Mouse (Mus musculus) urinary bladder, postnatal 25 days (tissue): ENCODE measurements around the gene Slc44a1.

Experiments
- DNase-seq: peaks from one replicate; pipeline ENCODE4 v3.0.0; 2022; ENCODE audit warnings: low spot score

The Slc44a1 gene

DNA sequence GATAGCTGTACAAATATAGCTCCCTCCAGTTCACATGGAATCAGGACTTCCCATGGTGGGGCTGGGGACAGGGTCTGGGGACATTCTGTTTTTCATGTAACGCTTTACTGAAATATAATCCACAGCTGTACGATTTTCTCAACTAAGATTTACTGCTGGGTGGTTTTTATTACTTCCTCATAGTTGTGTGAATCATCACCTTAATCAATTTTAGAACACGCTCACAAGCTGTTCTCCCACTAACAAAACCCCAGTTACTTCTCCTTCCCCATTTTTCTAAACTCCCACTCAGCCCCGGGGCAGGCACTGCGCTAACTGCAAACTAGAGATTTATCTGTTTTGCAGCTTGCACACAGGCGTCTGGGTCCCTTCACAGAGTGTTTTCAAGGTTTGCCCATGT, 28.8 kb downstream of the Slc44a1 start:
- DNase-seq: no peak

GRCm38 (mm10) chr4:53474109-53474508, 33.9 kb downstream of the Slc44a1 start:
- DNase-seq: no peak

DNA sequence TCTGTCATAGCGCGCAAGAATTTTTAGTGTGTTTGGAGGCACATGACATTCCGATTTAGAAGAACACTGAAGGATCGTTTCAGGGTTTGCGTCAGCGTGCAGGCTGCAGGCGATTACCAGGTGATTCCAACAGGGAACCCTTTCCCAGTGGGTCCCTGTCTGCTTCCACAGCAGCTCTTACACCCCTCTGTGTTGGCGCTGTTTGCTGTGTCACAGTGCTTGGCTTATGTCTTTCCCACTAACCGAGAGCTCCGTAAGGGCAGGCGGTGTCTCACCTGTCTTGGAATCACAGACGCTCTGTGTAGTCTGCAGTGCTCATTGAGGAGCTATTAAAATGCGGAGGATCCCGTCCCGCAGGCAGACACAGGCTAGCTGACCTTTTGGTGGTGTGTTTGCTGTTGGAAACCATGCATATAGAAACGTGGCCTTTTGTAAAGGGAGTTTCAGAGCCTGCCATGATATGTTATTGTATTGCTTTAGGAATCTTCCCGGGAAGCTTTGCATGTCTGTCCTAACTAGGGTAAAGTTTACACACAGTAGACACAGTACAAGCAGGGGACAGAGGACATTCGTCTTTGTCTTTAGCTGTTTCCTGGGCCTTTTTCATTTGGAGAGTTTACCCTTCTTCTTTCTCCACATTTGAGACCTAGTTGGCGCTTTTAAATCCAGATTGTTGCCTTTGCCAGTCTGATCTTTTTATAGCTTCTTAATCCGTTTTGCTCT, 35.2 kb downstream of the Slc44a1 start:
- no peak for DNase-seq

GRCm38 (mm10) chr4:53478644-53479043, 38.4 kb downstream of the Slc44a1 start:
- no peak for DNase-seq

GRCm38 (mm10) chr4:53487216-53488188, 47.3 kb downstream of the Slc44a1 start:
- no peak for DNase-seq

- no peak for DNase-seq
Measured at GRCm38 (mm10) chr4:53488803-53489202, 48.6 kb downstream of the Slc44a1 start.

- DNase-seq: no peak
Measured at GRCm38 (mm10) chr4:53490371-53490770, 50.2 kb downstream of the Slc44a1 start.

DNA sequence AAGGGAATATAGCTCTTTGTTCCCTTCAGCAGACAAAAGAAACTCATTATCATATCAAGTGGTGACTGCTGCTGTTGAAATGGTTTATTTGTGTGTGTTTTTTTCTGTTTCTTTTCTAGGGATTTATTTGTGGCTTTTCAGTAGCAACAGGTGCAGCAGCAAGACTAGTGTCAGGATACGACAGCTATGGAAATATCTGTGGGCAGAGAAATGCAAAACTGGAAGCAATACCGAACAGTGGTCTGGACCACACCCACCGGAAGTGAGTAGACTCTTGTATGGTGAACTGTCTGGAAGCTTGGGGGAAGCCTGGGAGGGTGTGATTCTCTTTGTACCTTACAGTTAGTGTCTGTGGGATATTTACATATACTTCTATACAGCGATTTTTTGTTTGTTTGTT, 51.1 kb downstream of the Slc44a1 start:
- no peak for DNase-seq

DNA sequence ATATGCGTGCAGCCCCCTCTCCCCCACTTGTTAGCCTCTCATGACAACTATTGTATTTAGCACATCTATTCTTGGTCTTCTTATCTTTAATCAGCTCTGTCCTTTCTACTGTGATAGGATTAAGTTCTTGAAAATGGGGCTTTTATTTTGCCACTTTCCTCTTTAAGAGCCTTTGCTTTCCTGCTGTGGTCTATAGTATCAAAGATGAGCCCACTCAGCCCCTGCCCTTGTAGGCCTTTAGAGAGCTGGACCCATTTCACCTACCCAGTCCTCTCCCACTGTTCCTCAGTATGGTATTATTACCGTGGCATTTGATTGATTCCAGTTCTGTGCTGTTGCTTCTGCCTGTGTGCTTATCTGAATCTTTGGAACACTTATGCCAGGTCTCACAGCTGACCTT, 55.4 kb downstream of the Slc44a1 start:
- DNase-seq: no peak

GRCm38 (mm10) chr4:53502764-53503163, 62.6 kb downstream of the Slc44a1 start:
- no peak for DNase-seq

DNA sequence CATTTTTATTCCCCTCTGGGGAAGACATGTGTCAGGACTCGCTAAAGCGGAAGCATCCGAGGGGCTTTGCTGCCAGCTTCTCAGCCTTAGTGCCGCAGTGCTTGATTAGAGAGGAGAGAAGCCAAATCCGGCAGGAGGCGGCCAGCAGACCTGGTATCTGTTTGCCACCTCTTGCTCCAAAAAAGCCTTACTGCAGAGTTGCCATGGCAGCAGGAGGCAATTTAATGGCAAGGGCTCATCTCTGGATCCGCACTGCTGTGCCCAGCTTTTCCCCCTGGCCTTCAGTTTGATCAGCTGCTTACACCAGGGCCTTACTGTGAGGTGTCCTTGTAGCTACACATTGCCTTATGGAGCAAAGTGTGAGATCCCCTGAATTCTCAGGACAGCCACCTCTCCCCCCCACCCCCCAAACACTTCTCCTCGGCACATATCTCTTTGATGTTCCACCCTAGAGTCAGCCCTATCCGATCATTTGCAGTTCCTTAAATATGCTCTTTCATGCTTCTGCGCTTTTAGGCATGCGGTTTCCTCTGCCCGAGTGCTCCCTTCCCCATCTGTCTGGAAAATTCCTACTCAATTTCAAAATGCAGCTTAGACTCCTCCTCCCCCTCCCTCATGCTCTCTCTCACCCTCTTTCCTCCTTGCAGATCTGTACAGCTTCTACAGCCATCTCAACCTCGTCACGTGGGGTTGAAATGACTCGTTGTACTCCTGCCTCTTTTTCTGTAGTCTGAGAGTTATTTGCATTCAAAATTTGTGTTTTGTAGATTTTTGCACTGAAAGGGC, 72.1 kb downstream of the Slc44a1 start:
- DNase-seq: no peak

DNA sequence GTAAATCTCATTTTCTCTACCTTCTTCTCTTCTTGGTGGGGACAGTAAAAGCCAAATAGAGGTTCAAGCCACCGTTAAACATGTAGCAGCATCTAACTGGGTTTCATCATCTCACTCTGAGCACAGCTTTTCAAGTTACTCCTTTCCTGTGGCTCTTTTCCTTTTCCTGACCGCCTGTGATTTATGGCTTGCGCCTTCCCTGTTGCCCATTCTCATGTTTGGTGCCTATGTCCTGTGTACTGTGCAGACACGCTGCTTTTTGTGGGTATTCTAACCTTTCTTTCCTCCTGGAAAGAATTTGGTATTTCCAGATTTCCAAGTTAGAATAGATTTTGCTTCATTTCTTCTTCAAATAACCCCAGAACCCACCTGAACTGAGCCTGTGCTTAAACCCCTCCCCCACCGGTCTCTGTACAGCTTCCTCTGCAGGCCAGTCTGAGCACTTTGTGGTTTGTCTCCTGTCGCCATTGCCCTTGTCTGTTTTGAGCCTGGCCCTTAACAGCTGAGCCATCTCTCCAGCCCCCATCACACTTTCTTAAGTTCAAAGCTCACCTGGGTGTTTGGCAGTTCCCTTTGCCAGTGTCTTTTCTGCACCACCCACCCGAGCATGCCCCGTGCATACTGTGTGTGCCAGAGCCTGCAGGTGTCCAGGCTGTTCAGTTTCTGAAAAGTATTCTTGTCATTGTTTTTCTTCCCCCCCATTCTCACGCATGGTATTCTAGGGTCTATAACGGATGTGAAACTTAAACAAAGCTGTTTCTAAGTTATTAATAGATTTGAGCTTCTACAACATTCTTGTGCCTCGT, 73.3 kb downstream of the Slc44a1 start:
- DNase-seq: no peak

DNA sequence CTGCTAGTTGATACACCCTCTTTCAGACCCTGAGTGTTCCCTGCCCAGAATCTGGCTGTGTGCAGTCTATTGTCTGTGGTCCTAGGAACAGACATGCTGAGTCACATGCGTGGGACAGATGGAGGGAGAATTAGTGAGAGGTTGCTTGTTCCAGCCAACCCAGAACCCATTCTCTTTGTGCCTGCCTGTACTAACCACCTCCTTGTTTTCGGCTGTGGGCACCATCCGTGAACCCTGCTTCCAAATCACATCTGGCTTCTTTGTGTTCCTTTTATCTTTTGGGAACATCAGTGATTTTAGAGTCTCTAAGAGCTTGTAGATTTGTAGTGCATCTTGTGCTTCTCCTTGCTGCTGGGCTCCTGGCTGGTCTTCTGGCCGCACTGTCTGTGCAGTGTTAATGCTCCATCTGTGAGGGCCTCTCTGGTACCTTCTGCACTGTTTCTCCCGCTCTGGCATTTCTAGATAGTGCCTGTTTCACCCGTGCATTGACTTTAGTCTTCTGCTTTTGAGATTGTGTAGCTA, 75.9 kb downstream of the Slc44a1 start:
- DNase-seq: no peak

DNA sequence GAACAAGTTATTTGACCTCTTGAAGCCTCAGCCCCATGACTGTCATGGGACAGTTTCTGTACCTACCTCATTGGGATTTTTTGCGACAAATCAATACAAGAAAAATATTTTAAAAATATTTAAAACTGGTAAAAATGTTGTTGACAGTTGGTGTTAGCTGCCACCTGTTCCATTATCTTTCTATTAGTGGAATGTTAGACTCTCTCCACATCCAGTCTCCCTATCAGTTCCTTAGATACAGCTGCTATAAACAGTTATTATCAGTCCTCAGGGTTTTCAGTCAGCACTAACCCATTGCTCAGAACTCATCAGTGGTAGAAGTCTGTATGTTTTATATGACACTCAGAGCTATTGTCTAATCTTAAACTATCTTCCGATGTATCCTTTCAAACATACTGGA, 79.2 kb downstream of the Slc44a1 start:
- DNase-seq: no peak

DNA sequence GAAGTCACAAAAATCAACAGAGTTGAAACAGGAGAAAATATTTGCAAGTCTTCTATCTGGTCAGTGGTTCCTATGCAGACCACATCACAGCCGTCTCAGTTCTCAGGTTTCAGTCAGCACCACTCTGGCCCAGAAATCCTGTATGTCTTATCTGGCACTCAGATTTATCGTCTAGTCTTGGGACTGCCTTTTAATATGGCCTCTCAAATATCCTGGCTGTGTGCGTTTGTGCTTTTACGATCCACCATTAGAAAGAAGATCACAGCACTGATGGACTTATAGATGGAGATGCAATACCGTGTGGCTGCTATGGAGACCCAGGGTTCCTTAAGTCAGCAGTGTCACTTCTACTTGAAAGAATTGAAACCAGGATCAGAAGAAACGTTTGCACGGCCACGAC, 80.8 kb downstream of the Slc44a1 start:
- no peak for DNase-seq

- DNase-seq: no peak
Measured at GRCm38 (mm10) chr4:53522655-53523054, 82.4 kb downstream of the Slc44a1 start.

DNA sequence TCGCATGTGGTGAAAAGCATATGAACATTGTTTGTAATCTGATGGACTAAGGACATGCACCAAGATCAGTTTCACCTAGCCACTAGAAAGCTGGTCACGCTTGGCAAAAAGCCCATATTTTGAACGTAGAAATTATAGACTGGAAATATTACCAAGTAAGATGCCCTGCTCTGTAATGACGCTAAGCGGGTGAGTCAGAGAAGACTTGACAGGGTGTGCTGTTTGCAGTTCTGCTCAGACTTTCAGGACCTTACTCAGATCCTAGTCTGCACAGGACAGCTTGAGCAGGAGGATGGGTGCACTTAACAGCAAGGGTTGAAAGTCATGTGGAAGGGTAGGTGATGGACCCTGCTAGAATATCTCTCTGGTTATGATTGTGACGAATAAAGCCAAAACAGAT, 85.3 kb downstream of the Slc44a1 start:
- no peak for DNase-seq

DNA sequence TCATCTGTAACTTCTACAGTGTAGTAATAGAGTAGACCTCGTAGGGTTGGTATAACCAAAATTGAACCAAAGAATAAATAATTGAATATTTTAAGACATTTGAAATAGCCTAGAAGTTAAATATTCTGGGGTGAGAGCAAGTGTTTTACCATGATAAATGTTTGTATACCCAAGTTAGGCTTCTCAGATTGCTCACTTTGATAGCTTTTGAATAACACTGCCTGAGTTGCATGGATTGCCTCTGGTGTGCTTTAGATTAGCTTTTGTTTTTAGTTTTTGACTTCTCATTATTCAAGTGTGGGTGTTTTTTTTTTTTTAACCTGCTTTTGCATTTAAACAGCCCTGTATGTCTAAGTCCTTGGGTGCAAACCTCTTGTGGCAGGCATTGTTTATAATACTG, 85.8 kb downstream of the Slc44a1 start:
- DNase-seq: no peak

DNA sequence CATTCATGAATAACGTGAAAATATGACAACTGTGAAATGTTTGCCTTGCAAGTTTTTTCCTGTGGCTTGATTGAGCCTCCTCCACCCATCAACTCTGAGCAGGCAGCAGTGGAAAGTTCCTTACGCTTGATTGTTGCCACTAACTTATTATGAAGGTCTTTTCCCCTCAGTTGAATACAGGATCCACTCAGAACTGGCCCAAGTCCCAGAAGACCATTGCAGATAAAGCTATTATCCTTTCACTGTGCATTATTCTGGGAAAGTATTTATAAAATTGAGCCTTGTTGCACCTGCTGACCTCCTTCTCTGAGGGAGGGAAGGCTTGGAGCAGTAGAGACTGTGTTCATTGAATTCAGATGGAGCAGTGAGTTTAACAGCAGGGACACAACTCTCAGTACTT, 86.2 kb downstream of the Slc44a1 start:
- no peak for DNase-seq

DNA sequence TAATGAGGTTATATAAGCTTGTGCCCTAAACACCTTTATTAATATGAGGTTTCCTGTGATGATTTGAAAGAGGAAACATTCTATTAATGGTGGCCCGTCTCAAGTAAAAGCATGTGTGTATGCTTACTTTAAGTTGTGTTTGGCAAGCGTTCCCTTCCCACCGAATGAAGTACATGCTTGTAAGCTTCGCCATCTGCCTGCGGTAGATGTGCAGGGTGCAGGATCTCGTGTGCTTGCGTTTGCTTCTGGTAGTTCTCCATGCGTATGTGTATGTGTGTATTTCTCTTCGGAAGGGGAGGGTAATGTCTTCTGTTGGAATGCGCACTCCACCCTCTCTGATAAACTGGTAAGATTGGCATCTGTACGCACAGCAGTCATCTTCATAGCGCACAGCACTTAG, 95.6 kb downstream of the Slc44a1 start:
- no peak for DNase-seq

- no peak for DNase-seq
Measured at GRCm38 (mm10) chr4:53537101-53537500, 96.9 kb downstream of the Slc44a1 start.
